Mouse (Mus musculus): ENCODE data around the gene Birc5.

- TF ChIP-seq CTCF (conservative IDR thresholded peaks at IDR 0.05; ENCODE audit: low read length) (no peak), POU5F1 (IDR thresholded peaks at IDR 0.05; ENCODE audit: borderline replicate concordance, low read length) (no peak)
These were observed 12.7 kb upstream of the Birc5 start for GRCm38 (mm10) chr11:117836306-117836705.
